Mouse (Mus musculus) spleen, adult 2 months (tissue): ENCODE measurements around the gene AW549877.

ENCODE experiments used
- CTCF ChIP-seq: fragments of 200-500 bp; IDR thresholded peaks from 2 replicates; pipeline ENCODE4 v1.5.1; 2011; ENCODE audit warnings: mild to moderate bottlenecking, inconsistent platforms; ENCODE audit not compliant: insufficient read depth, insufficient read length, insufficient replicate concordance; ENCODE audit errors: extremely low read depth
- POLR2A ChIP-seq: fragments of 200-500 bp; IDR thresholded peaks from 2 replicates; pipeline ENCODE4 v1.6.1; 2011; ENCODE audit warnings: low read depth, low read length, inconsistent platforms

GRCm38 (mm10) chr15:4027671-4028410 lies 32.3 kb upstream of the AW549877 start:
- TF ChIP-seq CTCF (no peak), POLR2A (no peak)
